Mouse (Mus musculus): ENCODE measurements around the gene Bsn. TPM values are rescaled to one million over a fixed set of nuclear protein-coding genes. Genes with fewer than 3 reads are reported as not detected.

The Bsn gene
- polyA plus RNA-seq, 1 experiment from 2014 or later: 0.81 TPM

GRCm38 (mm10) chr9:108112719-108113340 lies 77.4 kb downstream of the Bsn start:
- Histone ChIP-seq H3K27me3 (ENCODE audit: control insufficient read depth, insufficient read depth, low read length) (peaks cover 8% of the 10 kb centered on the region), H3K4me2 (ENCODE audit: low read depth, low read length) (no peak overlapping the region), H3K36me3 (ENCODE audit: control insufficient read depth, insufficient read depth) (no peaks in the 10 kb centered on the region), H3K9ac (ENCODE audit: low read length) (no peak overlapping the region), H3K4me3 (ENCODE audit: low read length) (no peak overlapping the region), H3K4me1 (ENCODE audit: control insufficient read depth, insufficient read depth, low read length) (peaks cover 9% of the 10 kb centered on the region), H3K27ac (ENCODE audit: low read length) (no peak overlapping the region), H3K9me3 (replicated peaks; ENCODE audit: control insufficient read depth, low read length) (peaks cover 3% of the 10 kb centered on the region; the same call in 1 of the 2 replicates)
- 91% methylated on average over 18 of the region's 18 CpGs for WGBS
- ATAC-seq (replicated peaks; ENCODE audit: extremely low read depth, insufficient read depth, low FRiP score): no peak

GRCm38 (mm10) chr9:108111593-108112121 lies 78.5 kb downstream of the Bsn start:
- Histone ChIP-seq H3K4me1 (ENCODE audit: control insufficient read depth, insufficient read depth, low read length) (peaks cover 9% of the 10 kb centered on the region), H3K4me2 (ENCODE audit: low read depth, low read length) (peak overlapping the region; percentile 70), H3K9me3 (replicated peaks; ENCODE audit: control insufficient read depth, low read length) (peaks cover 3% of the 10 kb centered on the region; the same call in 1 of the 2 replicates), H3K9ac (ENCODE audit: low read length) (peak overlapping the region; percentile 66), H3K27me3 (ENCODE audit: control insufficient read depth, insufficient read depth, low read length) (peaks cover 8% of the 10 kb centered on the region), H3K27ac (ENCODE audit: low read length) (no peak overlapping the region), H3K4me3 (ENCODE audit: low read length) (peak overlapping the region; percentile 47), H3K36me3 (ENCODE audit: control insufficient read depth, insufficient read depth) (no peaks in the 10 kb centered on the region)
- no peak for ATAC-seq (replicated peaks; ENCODE audit: extremely low read depth, insufficient read depth, low FRiP score)
- 75% methylated on average over 17 of the region's 17 CpGs for WGBS

- Histone ChIP-seq H3K9ac (ENCODE audit: low read length) (peak overlapping the region; percentile 66), H3K4me1 (ENCODE audit: control insufficient read depth, insufficient read depth, low read length) (peaks cover 9% of the 10 kb centered on the region), H3K27me3 (ENCODE audit: control insufficient read depth, insufficient read depth, low read length) (peaks cover 8% of the 10 kb centered on the region), H3K36me3 (ENCODE audit: control insufficient read depth, insufficient read depth) (no peaks in the 10 kb centered on the region), H3K4me2 (ENCODE audit: low read depth, low read length) (peak overlapping the region; percentile 70), H3K9me3 (replicated peaks; ENCODE audit: control insufficient read depth, low read length) (peaks cover 3% of the 10 kb centered on the region; the same call in 1 of the 2 replicates), H3K4me3 (ENCODE audit: low read length) (peak overlapping the region; percentile 47), H3K27ac (ENCODE audit: low read length) (no peak overlapping the region)
- ATAC-seq (replicated peaks; ENCODE audit: extremely low read depth, insufficient read depth, low FRiP score): no peak
- WGBS: 4% methylated on average over 22 of the region's 22 CpGs
These were observed 79.0 kb downstream of the Bsn start for GRCm38 (mm10) chr9:108111101-108111592.

- H3K36me3 ChIP-seq (ENCODE audit: control insufficient read depth, insufficient read depth): no peaks in the 10 kb centered on the region
- peaks cover 8% of the 10 kb centered on the region for H3K27me3 ChIP-seq (ENCODE audit: control insufficient read depth, insufficient read depth, low read length)
- no peak overlapping the region for H3K27ac ChIP-seq (ENCODE audit: low read length)
These were observed 80.0 kb downstream of the Bsn start for GRCm38 (mm10) chr9:108110160-108110559.

GRCm38 (mm10) chr9:108107867-108108266 lies 82.3 kb downstream of the Bsn start:
- no peak for ATAC-seq (replicated peaks; ENCODE audit: extremely low read depth, insufficient read depth, low FRiP score)

More at GRCm38 (mm10) chr9:108110160-108110559, 80.0 kb downstream of the Bsn start:
- no peak overlapping the region for H3K9ac ChIP-seq (ENCODE audit: low read length)
- peak overlapping the region; percentile 70 for H3K4me2 ChIP-seq (ENCODE audit: low read depth, low read length)
- H3K4me1 ChIP-seq (ENCODE audit: control insufficient read depth, insufficient read depth, low read length): peaks cover 9% of the 10 kb centered on the region
- peaks cover 3% of the 10 kb centered on the region; the same call in 1 of the 2 replicates for H3K9me3 ChIP-seq (replicated peaks; ENCODE audit: control insufficient read depth, low read length)
- ATAC-seq (replicated peaks; ENCODE audit: extremely low read depth, insufficient read depth, low FRiP score): no peak
- WGBS: 74% methylated on average over 16 of the region's 16 CpGs
- no peak overlapping the region; the same call in 1 of the 2 replicates for H3K4me3 ChIP-seq (ENCODE audit: low read length)

GRCm38 (mm10) chr9:108106090-108106489 lies 84.1 kb downstream of the Bsn start:
- no peaks in the 10 kb centered on the region for H3K27me3 ChIP-seq (ENCODE audit: control insufficient read depth, insufficient read depth, low read length)
- peaks cover 7% of the 10 kb centered on the region; the same call in 1 of the 2 replicates for H3K4me1 ChIP-seq (ENCODE audit: control insufficient read depth, insufficient read depth, low read length)
- WGBS: 90% methylated on average over 23 of the region's 23 CpGs
- no peaks in the 10 kb centered on the region for H3K36me3 ChIP-seq (ENCODE audit: control insufficient read depth, insufficient read depth)
- H3K4me3 ChIP-seq (ENCODE audit: low read length): no peak overlapping the region
- H3K27ac ChIP-seq (ENCODE audit: low read length): no peak overlapping the region
- no peak overlapping the region for H3K9ac ChIP-seq (ENCODE audit: low read length)
- no peak for ATAC-seq (replicated peaks; ENCODE audit: extremely low read depth, insufficient read depth, low FRiP score)
- no peak overlapping the region for H3K4me2 ChIP-seq (ENCODE audit: low read depth, low read length)
- no peaks in the 10 kb centered on the region for H3K9me3 ChIP-seq (replicated peaks; ENCODE audit: control insufficient read depth, low read length)

More at GRCm38 (mm10) chr9:108107867-108108266, 82.3 kb downstream of the Bsn start:
- Histone ChIP-seq H3K27me3 (ENCODE audit: control insufficient read depth, insufficient read depth, low read length) (no peaks in the 10 kb centered on the region; the same call in 1 of the 2 replicates), H3K36me3 (ENCODE audit: control insufficient read depth, insufficient read depth) (no peaks in the 10 kb centered on the region), H3K4me1 (ENCODE audit: control insufficient read depth, insufficient read depth, low read length) (peaks cover 9% of the 10 kb centered on the region), H3K27ac (ENCODE audit: low read length) (no peak overlapping the region; the same call in 1 of the 2 replicates), H3K9ac (ENCODE audit: low read length) (no peak overlapping the region), H3K4me3 (ENCODE audit: low read length) (no peak overlapping the region), H3K4me2 (ENCODE audit: low read depth, low read length) (no peak overlapping the region), H3K9me3 (replicated peaks; ENCODE audit: control insufficient read depth, low read length) (no peaks in the 10 kb centered on the region)
- WGBS: 93% methylated on average over 16 of the region's 16 CpGs

- Histone ChIP-seq H3K9ac (ENCODE audit: low read length) (no peak overlapping the region), H3K9me3 (replicated peaks; ENCODE audit: control insufficient read depth, low read length) (no peaks in the 10 kb centered on the region), H3K4me3 (ENCODE audit: low read length) (no peak overlapping the region), H3K36me3 (ENCODE audit: control insufficient read depth, insufficient read depth) (no peaks in the 10 kb centered on the region), H3K27ac (ENCODE audit: low read length) (no peak overlapping the region), H3K4me1 (ENCODE audit: control insufficient read depth, insufficient read depth, low read length) (peaks cover 3% of the 10 kb centered on the region; the same call in 1 of the 2 replicates), H3K4me2 (ENCODE audit: low read depth, low read length) (peak overlapping the region; percentile 23), H3K27me3 (ENCODE audit: control insufficient read depth, insufficient read depth, low read length) (no peaks in the 10 kb centered on the region)
- WGBS: 84% methylated on average over 12 of the region's 12 CpGs
- ATAC-seq (replicated peaks; ENCODE audit: extremely low read depth, insufficient read depth, low FRiP score): no peak
These were observed 84.7 kb downstream of the Bsn start for GRCm38 (mm10) chr9:108105549-108105863.

GRCm38 (mm10) chr9:108104766-108105548 lies 85.2 kb downstream of the Bsn start:
- no peak overlapping the region for H3K4me3 ChIP-seq (ENCODE audit: low read length)
- no peak overlapping the region for H3K27ac ChIP-seq (ENCODE audit: low read length)
- ATAC-seq (replicated peaks; ENCODE audit: extremely low read depth, insufficient read depth, low FRiP score): peak; percentile 35; the same call in 1 of the 2 replicates
- peak overlapping the region; percentile 5; the same call in 1 of the 2 replicates for H3K9ac ChIP-seq (ENCODE audit: low read length)
- WGBS: 41% methylated on average over 30 of the region's 31 CpGs
- H3K36me3 ChIP-seq (ENCODE audit: control insufficient read depth, insufficient read depth): no peaks in the 10 kb centered on the region
- no peaks in the 10 kb centered on the region for H3K4me1 ChIP-seq (ENCODE audit: control insufficient read depth, insufficient read depth, low read length)
- no peaks in the 10 kb centered on the region for H3K9me3 ChIP-seq (replicated peaks; ENCODE audit: control insufficient read depth, low read length)
- H3K4me2 ChIP-seq (ENCODE audit: low read depth, low read length): peak overlapping the region; percentile 23
- H3K27me3 ChIP-seq (ENCODE audit: control insufficient read depth, insufficient read depth, low read length): no peaks in the 10 kb centered on the region

All from heart, embryonic 16.5 days (tissue).